Mouse (Mus musculus): ENCODE measurements around the gene Apcs. TPM values are rescaled to one million over a fixed set of nuclear protein-coding genes. Genes with fewer than 3 reads are reported as not detected.

Apcs gene
- total RNA-seq (2021), result 1.3 and 17.9 TPM in 2 replicates
- long read RNA-seq, experiment 1, partial matches to known transcripts, result 0 of 3 reads
- long read RNA-seq, experiment 1, other reads (novel, unspliced or antisense), result 0 of 3 reads
- long read RNA-seq, experiment 2, transcript Apcs-201 (2 exons, 971 nt), result major isoform, 16 of 17 reads
- long read RNA-seq, experiment 2, partial matches to known transcripts, result 1 of 17 reads
- long read RNA-seq, experiment 2, other reads (novel, unspliced or antisense), result 0 of 17 reads

DNA sequence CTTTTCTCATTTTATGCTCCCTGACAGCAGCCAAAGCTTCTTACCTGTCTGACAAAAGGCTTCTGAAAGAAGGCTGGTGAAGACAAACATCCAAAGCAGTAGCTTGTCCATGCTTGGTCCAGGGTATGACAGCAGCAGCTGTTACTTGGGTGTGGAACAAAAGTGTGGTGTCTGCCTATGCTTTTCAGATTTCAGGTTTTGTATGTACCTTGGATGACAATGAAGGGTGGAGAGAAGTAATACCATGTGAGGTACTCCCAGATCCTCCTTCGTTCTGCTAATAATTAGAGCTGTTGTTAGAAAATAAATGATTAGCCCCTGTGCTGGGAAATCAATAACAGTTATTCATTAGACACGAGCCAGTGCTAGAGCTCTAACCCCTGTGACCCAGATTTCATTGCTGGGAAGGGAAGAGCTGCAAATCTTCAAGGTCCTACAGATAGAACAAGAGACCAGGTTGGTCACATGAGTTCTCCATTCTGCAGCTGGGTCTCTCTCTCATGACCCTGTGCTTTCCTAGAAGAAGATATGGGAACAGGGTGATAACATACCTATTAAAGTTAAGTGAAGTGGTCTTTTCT is at the start of gene Apcs:
Apcs (minus strand) TSS at position 265 of the 581 bp plus-strand sequence.
- DNase-seq, result no peak

DNA sequence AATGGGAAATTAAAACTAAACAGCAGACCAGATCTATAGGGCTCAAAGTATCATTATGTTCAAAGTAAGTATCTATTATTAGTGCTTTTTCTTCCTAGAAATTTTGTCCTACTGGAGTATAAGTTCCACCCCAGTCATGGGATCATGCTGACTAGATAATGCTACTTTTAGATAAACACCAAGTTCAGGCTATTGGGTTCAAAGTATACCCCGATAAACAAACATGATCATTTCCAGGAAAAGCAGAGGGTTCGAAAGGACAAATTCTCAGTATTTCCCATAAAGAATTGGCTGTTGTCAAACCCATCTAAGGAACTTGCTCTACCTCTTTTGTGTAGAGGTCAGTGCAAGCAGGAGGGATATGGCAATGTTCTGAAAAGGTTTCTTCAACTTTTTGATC is 37.4 kb upstream of the Apcs start:
- no peak for DNase-seq

DNA sequence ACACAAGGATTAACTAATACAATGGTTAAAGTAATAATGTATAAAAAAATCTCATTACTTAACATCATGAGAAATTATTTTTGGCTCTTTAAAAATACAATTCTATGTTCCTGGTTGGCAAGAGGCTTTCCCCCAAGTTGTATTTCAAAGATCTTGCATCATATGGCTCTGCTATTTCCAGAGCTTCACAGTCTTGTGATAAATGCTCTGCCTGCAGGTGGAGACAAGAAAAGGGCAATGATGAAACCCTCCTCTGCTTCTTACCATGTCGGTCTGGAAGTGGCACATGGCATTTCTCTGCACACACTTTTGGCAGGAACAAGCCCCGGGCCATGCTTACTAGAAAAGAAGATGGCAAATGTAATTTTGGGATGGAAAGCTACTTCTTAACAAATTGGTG is 23.6 kb upstream of the Apcs start:
- DNase-seq, result no peak

DNA sequence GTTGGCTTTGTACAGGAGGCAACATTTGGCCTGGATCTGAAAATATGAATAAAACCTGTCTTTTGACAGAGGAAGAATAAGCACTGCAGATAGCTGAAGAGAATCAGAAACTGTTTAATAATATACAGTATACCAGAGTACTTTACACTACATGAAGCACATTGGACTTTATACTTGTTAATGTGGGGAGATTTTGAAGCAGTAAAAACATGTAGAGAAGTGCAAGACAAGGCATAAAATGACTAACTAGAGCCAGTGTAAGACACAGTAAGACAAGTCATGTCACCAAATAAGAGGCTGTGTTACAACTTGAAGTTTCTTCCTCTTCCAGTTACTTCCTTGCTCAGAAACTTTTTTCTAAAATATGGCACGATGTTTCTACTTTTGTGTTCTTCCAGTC is 22.3 kb upstream of the Apcs start:
- no peak for DNase-seq

DNA sequence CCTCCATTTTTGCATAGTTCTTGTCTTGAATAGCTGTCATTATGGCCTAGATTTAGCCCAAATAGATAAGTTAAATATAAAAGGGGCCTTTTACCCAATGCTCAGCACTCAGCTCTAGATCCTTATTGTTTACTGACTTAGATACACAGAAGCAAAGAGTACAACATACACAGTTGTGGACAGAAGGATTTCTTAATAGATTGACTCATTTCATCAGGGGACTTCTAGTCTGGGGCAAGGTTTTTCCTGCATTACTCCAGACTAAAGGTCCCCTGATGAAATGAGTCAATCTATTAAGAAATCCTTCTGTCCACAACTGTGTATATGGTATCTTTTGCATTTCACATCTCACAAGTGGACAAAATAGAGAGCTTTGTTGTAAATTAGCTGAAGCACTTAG is 8.5 kb upstream of the Apcs start:
- no peak for DNase-seq

DNA sequence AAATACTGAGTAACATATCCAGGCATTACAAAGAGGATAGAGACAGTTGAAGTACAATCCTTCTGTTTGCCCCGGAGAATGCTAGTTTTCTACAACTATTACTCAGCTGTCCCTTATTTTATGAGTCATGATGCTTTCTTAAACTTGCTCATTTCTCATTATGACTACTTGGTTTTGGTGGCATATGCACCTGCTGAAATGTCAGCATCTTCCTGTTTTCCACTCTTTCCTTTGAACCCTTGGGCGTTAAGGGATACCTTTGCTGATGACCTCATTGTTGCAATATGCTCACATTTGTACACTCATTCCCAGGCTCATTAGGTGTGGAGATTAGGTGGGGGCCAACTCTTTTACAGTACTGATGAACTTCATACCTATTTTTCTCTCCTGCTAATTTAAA is 594 bp upstream of the Apcs start:
- DNase-seq, result no peak

DNA sequence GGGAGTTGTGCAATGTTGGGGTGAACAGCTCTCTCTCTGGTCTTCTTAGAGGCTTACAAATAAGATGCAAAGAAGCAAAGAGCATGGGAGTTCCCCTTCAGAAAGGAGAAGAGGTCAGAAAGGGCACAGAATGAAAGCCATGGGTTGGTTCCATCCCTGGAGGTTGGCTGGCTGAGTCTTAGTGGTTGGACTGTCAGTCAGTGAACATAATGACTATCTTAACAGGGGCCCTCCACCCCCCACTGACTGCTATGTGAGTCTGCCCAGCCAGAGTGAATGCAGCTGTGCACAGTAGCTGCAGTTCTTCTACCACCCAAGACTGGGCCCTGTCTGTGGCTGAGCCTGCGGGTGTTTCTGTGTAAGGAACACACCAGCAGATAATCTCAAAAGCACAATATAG is 18.2 kb downstream of the Apcs start:
- no peak for DNase-seq

DNA sequence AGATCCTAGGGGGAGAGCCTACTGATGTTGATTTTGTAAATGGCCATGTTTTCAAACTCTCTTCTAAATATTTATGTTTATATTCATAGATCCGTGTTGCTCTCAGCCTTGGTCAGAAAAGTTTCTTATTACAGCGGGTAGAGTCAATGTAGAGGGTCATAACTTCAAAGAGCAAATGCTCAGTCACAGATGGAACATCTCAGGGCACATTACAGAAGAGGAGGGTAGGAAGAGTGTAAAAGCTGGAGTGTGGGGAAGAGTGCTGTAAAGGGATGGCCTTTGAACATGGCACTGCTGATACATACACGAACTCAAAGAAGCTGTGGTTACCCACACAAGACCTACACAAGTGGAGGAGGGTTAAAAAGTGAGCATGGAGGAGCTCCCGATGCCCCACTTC is 19.6 kb downstream of the Apcs start:
- no peak for DNase-seq

DNA sequence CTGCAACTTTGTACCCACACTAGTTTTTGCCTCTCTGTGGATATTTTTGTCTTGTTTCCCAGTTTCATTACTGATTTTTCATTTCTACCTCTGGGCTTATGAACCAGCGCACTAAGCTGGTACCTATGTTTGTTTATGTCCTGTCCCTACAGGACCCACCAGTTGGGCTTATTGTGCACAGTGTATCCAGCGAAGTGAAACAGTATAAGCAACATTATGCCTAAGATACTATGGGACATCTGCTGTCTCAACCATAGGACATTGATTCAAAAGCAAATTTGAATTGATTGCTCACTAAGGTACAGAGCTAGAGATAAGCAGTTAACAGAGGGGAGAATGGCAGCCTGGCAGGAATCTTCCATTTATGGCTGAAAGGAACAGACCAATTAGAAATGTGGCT is 46.7 kb downstream of the Apcs start:
- no peak for DNase-seq

DNA sequence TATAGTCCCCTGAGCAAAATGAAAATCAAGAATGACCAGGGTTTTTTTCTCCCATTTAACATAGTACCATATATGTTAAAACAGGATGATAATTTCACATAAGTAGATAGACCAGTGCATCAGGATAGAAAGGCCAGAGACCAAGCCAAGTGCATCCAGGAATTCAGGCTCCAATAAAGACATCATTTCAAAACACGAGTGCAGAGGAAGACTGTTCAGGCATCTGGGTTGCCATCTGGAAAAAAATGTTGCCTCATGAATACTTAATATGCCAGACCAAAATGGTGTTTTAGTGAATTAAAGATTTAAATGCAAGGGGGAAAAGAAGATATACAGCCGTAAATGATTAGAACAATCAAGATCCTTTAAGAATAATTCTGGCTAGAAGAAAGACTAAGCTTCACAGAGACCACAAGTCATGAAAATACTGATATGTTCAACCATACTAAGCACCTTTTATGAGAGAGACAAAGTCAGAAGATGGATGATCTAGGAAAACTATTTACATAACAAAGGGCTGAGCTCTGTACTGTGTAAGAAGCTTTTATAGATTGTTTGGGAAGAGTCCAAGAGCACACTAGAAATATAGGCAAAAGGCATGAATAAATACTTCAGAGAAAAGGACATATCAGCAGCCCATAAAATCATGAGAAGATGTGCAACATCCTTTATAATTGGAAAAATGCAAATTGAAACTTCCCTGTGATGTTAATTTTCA is 47.6 kb downstream of the Apcs start:
- no peak for DNase-seq

Other genes with a start within 250 kb of the Apcs start
- 1.4 and 32.1 TPM in 2 replicates for gene Crp, start 197.0 kb downstream of the Apcs start, total RNA-seq (2021)
- gene Olfr16, start 55.4 kb upstream of the Apcs start, total RNA-seq (2021), result not detected in 2 replicates
- not detected in 2 replicates for gene Olfr1408, start 242.3 kb upstream of the Apcs start, total RNA-seq (2021)

Data from adrenal gland, postnatal 14 days (tissue).